Mouse (Mus musculus) gastrocnemius, postnatal 14 days (tissue): ENCODE measurements around the gene Epha1. TPM values are rescaled to one million over a fixed set of nuclear protein-coding genes. Genes with fewer than 3 reads are reported as not detected.

Source experiments
- DNase-seq: peaks from one replicate; pipeline ENCODE4 v3.0.0; 2021; ENCODE audit warnings: mixed read lengths
- intact Hi-C: fragments of 180-260 bp; cut with DNase I; formaldehyde crosslinking; loops from one replicate; pipeline ENCODE4 v1.15.1; 2025; ENCODE audit warnings: low total_unique reads
- total RNA-seq, 2 experiments: library from RNA; stranded (reverse); gene quantifications; 2 replicates each; pipeline ENCODE4 v1.2.3; 2021

Epha1 gene
- total RNA-seq, 2 experiments from 2014 or later: 0.07 to 0.21 TPM

DNA sequence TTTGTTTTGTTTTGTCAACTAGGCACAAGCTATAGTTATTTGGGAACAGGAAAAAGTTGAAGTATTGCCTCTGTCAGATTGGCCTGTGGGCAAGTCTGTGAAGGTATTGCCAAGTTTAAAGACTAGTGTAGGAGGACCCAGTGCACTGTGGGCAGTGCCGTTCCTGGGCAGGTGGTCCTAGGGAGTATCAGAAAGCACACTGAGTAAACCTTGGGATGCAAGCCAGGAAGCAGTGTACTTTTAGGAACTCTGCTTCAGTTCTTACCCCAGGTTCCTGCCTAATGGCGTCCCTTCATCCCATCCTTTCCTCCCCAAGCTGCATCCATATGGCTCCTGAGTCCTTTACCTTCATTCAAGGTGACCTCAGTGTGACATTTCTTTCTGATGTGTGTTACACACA, 2.1 kb upstream of the Epha1 start:
- no peak for DNase-seq
- intact Hi-C loops: no loop called here

DNA sequence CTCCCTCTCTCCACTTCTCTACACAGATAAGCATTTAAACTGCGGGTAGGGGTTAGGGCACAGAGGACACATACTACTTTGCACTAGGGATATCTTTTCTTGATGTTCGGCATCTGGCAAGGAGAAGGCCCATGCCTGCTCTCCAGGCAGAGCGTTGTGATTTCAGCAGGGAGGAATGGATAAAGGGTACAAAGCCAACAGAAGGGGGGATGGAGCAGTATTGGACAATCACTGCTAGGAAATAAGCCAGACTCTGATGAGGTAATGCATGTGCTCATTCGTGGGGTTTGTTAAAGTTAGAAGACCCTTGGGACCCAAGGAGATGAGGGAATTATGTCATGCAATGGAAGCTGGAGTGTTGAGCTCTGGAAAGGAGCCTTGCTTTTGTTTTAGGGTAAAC, 1.6 kb upstream of the Epha1 start:
- no peak for DNase-seq
- intact Hi-C loops: no loop called here

DNA sequence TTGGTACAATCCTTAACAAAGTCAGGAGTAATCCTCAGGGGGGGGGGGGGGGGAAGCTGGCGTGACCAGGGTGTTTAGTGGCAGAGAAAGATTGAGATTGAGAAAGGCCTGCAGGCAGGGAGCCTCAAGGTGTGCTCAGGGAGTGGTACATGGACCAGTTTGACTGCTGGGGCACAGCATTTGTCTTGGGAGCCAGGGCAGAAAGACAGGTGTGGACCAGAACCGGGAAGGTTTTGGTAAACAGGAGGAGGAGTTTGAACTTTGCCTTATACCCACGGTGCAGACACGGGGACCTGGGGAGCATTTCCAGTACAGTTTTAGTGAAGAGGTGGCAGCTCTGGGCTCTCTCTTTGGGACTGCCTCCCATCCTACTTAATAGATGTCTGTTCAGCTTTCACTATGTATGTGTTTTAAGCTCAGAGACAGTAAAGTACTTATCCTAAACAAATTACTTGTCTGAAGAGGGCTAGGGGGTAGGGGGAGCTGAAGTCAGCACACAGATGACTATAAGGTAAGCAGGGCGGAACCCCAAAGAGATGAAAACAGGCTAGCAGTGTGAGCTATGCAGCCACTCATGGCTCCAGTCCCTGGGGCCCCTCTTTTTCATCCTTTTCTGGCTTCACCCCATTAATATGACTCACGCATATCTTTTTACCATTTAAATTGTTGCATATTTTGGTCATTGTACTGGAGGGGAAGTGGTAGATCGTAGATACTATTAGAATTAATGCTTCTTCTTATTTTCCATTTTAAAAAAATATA, 782 bp upstream of the Epha1 start:
- intact Hi-C loops: no loop called here
- DNase-seq: no peak

DNA sequence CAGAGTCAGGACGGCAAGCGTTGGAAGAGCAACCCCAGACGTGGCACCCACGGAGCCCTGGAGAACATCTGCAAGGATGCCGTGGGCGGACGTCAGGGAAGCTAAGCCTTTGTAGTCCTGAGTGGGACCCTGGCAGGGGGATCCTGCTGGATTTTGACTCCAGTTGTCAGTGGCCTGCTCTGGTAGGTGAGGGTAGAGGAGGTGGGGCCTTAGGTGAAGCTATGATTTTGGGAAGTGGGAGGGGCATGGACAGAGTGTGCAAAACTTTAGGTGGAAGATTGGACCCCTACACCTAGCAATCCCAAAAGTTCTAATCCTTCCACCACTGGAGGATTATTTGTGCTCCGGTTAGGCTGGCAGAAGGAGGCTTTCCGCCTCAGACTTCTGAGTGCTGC, 650 bp downstream of the Epha1 start:
- intact Hi-C loops: no loop called here
- no peak for DNase-seq

DNA sequence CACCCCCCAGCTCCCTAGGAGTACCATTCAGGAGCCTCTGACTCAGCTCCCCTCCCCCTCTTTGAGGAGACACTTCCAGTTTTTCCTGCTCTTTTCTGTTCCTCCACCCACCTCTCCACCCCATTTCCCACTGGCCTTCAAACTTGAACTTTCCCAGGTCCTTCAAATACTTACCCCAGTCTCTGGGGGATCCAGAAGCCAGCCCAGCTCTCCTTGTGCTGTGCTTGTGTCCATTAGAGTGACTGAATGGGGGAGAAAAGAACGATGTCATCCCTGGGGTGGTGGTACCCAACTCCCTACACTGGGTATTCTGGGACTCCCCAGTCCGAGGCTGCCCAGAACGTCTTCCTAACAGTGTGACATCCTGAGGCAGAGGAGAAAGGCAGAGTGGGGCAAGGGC, 1.1 kb downstream of the Epha1 start:
- DNase-seq: no peak
- intact Hi-C loops: no loop called here

DNA sequence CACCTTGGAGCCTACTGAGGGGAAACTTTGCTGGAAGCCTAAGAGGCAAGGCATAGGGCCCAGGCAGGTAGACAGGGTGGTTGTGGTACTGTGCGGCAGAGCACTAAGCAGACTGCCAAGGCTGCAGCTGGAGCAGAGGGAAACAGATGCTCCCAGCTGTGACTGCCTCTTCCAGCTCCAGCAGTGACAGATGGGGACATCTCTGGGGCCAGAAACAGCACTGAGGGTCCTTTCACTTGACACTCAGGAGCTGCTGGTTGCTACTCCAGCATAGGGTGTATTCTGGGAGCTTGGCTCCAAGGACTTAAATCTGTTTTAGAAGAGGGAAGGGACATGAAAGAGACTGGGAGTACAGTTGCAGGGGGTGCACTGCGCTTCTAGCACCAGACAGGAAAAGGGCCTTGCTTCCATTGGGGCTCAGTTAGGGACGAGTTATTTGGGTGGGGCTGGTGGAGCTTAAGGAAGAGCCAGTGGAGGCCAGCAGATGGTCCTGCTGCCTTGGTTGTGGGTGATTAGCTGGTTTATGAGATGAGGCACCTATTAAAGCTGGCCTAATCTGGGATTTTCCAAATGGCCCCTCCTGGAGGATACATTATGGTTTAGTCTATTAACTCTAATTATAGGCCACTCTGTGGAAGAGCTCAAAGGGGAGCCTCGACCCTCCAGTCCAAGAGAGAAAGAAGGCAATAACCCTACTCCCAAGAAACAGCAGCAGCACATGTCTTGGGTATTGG, 2.3 kb downstream of the Epha1 start:
- no peak for DNase-seq
- intact Hi-C loops: no loop called here

DNA sequence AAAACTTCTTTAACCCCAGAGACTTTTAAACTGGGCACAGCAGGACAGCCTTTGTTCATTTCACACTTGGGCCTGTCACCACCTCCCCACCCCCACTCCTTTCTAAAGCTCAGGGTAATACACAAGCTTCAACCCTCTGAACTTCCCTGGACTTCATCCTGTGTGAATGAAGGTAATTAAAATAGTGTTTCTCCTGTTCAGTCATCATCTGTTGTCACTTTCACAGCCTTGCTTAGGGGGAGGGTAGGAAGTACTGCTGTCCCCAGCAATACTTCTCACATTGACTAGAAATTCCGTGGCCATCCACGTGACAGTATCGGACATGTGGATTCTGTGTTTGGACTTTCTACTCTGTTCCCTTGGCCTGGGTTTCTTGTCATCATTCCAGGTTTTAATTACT, 3.2 kb downstream of the Epha1 start:
- intact Hi-C loops: no loop called here
- DNase-seq: no peak

DNA sequence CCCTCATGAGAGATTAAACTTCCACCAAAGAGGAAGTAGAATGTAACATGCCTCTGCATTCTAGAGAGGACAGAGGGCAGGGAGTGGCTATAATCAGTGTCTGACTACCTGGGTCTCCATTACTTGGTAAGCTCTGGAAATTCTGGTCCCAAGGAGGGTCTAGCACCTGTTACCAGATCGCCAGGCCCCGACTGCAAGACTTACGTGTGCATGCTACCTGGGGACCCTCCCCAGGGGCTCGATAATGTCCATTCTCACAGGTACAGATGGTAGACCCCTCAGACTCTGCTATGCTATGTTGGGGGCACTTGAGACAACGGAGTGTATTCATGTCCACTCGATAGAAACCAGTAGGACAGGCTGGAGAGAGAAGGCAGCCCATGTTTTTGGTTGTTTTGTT, 7.9 kb downstream of the Epha1 start:
- intact Hi-C loops: no loop called here
- no peak for DNase-seq

DNA sequence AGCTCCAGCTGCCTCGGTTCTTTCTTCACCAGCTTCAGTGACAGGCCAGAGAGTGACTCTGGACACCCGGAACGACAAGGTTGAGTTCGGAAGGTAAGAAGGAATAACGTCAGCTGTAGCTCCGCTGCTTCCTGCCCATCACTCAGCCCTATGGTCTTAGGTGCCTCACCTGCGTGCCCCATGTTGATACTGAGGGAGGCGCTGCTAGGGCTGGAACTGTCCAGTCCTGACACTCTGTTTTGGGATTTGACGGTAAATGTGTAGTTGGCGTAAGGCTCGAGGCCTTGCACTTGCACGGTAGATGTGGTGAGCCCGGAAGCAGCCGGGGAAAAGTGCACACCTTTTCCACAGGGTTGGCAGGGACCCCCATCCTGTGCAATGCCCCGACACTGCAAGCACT, 8.5 kb downstream of the Epha1 start:
- intact Hi-C loops: no loop called here
- DNase-seq: no peak

DNA sequence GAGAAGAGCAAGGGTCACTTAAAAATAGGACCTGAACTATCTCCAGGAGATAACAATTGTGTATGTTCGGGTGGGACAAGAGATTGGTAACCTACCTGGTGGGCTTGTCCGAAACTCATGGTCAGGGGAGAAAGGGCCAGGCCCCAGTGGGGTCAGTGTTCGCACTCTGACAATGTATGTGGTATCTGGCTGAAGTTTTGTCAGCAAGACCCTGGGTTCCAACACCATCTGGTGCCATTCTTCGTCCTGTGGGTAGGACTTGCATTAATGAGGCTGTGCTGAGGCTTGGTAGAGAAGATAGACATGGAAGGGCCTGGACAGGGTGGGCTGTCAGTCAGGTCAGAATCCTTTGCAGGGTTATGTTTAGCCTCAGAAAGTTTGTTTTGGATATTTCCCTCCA, 9.0 kb downstream of the Epha1 start:
- DNase-seq: no peak
- intact Hi-C loops: no loop called here

DNA sequence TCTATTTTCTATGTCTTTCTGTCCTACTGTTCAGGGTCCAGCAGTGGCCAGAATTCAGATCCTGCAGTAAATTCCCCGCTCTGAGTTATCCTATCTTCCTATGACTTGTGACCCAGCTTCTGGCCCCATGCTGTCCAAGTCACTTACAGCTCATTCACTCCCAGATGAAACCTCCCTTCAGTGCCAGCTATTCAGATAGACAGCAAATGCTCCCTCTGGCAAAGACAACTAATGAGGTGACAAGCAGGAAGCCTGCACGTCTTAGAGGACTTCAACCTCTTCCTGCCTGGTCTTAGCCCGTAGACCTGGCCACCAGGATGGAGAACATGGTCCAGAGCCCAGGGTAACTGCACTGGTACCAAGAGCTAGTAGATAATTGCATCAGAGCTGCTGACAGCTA, 10.1 kb downstream of the Epha1 start:
- DNase-seq: no peak
- intact Hi-C loops: no loop called here

DNA sequence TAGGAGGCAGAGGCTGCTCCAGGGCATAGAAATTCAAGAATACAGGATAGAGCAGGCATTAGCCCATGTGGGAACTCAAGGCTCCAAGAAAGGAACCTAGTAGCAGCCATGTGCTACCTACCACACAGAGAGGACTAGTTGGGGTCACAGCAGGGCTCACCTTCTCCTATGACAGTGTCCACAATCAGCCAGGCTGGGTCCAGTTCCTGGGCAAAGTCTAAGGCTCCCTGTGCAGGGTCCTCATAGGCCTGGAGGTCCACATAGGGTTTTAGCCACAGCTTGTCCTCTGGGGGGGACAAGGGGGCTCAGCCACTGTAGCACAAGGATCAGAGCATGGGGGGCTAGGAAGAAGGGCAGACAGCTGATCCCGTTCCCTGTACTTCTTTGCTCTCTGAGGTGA, 10.6 kb downstream of the Epha1 start:
- intact Hi-C loops: no loop called here
- DNase-seq: no peak

DNA sequence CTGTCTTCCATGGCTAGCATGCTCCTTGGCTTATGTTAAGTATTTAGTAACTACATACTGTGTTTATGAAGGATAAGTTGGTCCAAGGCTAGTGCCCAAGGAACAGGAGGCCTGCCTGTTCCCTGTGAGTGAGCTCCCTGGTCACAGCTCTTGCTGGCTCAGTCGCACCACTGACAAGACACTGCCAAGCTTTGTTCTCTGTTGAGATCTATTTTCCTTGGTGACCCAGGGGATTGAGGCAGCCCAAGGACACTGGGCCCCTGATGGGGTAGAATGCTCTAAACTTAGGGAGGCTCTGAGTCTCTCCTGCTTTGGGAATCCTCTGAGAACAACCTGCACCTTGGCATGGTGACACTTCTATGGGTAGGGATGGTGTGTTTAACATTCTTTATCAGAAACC, 11.0 kb downstream of the Epha1 start:
- intact Hi-C loops: no loop called here
- no peak for DNase-seq

DNA sequence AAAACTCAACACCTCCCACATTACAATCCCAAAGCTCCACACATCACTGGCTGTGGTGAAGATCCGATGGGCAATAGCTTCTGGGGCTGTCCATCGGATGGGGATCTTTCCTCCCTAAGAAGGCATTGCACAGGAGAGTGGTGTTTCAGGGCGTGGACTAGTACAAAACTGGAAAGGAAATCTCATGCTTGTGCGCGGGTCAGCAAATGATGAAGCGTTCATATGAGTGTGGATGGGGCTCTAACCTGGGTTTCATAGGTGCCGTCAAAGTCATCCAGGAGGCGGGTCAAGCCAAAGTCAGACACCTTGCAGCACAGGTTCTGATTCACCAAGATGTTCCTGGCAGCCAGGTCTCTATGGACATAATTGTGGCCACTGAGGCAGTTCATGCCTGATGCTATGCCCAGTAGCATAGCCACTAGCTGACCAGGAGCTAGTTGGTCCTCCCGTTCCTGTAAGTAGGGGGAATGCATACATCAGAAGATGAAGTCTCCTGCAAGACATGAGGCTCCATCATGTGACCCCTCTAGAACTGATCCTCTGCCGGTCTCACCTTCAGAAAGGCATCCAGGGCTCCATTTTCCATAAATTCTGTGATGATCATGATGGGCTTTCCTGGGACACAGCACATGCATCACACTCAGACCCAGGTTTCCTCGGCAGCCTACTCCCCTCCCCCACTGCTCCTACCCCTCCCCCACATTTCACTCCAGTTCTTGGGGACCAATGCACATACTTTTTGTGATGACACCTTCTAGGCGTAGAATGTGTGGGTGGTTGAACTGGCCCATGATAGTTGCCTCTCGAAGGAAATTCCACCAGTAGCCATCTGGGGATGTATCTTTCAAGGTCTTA, 11.8 kb downstream of the Epha1 start:
- no peak for DNase-seq
- intact Hi-C loops: no loop called here

DNA sequence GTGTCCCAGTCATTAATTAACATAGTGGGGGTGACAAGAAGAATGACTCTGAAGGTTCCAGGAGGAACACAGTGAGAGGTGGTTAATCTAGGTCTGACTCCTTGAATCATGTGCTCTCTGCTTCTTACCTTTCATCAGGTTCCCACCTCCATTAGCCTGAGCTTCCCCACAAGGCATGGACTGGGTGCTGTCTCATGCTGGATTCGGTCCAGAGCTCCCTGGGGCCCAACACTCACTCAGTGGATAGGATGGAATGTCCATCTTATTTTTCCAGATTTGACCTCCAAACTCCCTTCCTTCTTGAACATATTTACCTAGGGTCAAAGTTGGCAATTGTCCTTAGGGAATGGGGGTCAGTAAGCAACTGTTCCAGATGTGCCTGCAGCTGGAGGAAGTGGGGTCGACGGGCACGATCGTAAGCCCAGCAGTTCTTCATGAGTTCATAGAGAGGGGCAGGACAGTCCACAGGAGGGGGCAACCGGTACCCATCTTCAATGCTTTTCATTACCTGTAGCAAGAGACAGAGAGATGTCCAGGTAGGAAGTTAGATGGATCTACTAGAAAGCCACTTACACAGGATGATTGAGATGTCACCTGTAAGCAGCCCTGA, 12.7 kb downstream of the Epha1 start:
- intact Hi-C loops: no loop called here
- no peak for DNase-seq

DNA sequence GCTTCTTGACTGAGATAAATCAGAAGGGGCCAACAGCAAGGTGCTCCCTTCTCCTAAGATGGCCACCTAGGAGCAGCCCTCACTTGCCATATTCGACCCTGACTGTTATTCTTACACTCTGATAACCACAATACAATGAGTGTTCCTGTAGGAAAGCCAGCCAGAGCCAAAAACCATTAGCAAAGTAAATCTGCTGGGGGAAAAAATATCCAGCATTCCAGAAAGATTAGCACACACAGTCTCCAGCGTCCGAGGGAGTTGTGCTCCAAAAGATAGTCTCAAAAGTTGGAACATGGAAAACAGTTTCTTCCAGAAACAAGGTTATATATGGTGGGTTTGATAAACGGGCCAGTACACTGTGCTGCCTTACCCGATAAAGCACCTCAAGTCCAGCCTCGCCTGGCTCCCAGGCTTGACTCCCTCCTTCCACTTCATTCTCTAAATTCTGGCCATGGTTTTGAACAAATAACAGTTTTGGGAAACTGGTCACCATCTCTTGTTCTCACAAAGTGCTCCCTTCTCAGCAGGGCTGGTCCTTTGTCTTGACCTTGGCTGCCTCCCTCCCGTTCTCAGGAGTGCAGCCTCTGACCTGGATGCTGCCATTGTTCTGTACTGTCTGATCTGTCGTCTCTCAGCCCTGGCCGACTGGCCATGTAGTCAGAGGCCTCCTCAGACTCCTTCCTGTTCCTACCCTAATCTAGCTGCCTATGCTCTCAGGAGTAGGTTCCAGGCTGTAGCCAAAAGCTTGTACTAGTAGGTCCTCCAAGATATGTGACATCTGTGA, 13.5 kb downstream of the Epha1 start:
- no peak for DNase-seq
- intact Hi-C loops: no loop called here

DNA sequence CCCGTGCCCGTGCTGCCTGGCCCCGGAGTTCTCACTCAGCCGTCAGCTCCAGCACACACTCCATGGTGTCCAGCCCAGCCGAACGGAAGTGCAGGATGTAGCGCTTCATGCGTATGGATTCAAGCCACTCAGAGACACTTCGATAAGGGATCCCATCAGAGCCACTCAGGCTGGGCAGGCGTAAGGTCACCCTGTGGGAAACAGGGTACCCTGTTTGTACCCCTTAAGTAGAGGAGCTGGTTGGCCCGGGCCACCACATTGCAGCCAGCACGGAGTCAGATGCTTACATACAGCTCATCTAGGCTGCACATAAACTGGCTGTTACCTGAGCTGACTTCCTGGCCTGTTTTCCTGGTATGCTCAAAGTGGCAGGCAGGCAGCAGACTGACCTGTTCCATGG, 14.2 kb downstream of the Epha1 start:
- intact Hi-C loops: no loop called here
- no peak for DNase-seq

DNA sequence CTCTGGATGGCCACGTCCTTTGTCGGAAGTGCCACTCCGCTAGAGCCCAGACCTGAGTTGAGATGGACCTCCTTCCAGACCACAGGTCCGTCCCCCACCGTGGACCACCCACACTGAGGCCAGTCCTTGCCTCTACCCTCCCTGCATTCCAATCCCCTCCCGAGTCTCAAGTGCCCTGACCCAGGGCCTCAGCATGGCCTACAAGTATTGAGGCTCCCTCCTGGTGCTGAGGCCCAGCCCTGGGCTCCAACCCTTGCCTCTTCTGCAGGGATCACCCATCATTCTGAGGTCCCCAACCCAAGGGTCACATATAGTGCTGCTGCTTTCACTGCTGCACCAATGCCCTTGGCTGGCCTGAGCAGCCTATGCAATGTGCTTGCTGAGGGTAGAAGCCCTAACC, 15.2 kb downstream of the Epha1 start:
- intact Hi-C loops: no loop called here
- no peak for DNase-seq

DNA sequence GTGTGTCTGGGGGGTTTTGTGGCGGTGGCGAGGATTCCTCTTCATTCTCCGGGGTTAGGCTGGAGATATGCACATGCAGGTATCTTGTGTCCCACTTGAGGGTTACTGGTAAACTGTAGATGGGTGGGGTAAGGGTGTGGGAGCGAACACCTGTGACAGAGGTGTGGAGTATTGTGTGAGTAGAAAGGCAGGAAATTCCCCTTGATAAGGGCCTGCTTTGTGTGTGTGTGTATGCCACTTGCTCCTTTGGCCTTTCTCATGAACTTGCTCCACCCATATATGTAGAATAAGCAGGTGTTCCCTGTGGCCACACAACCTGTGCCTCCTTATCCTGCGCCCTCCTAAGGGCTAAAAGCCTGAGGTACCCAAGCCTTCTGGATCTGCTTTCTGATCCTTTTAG, 16.2 kb downstream of the Epha1 start:
- no peak for DNase-seq
- intact Hi-C loops: no loop called here
